Mouse (Mus musculus) liver, embryonic 14.5 days (tissue): ENCODE measurements around the gene Epb41l4b. TPM values are rescaled to one million over a fixed set of nuclear protein-coding genes. Genes with fewer than 3 reads are reported as not detected.

ENCODE experiments used
- ATAC-seq: fragments of 200-750 bp; cut with Nextera tagmentation; 2 replicates; pipeline ENCODE4 v1.8.0; 2017; ENCODE audit warnings: moderate number of reproducible peaks, mild to moderate bottlenecking, moderate library complexity; ENCODE audit not compliant: insufficient read depth
- DNase-seq, 3 experiments: peaks; one replicate each; pipeline ENCODE4 v3.0.0-alpha.2; 2012 to 2013; ENCODE audit warnings: low read depth in 3 of 3, low spot score in 3 of 3
- H3K27ac ChIP-seq: fragments of 300-500 bp; sonication (generic); 2 replicates; pipeline ENCODE4 v1.5.1; 2014; ENCODE audit warnings: moderate library complexity, mild to moderate bottlenecking, control low read depth, inconsistent platforms
- H3K27me3 ChIP-seq: fragments of 300-500 bp; sonication (generic); 2 replicates; pipeline ENCODE4 v1.6.1; 2014; ENCODE audit warnings: mild to moderate bottlenecking, low read length, moderate library complexity; ENCODE audit not compliant: control insufficient read depth, insufficient read depth
- H3K36me3 ChIP-seq: fragments of 300-500 bp; sonication (generic); replicated peaks from 2 replicates; pipeline ENCODE4 v1.6.1; 2014; ENCODE audit warnings: low read depth; ENCODE audit not compliant: control insufficient read depth, insufficient read depth
- H3K4me1 ChIP-seq, 2 experiments: fragments of 200-500 bp in 1 of 2; fragments of 300-500 bp in 1 of 2; sonication (generic) in 1 of 2; replicated peaks; 2 replicates each; pipeline ENCODE4 v1.6.1; 2012 to 2014; ENCODE audit warnings: antibody characterized with exemption in 1 of 2, inconsistent platforms in 1 of 2, low read length in 1 of 2; ENCODE audit not compliant: control insufficient read depth in 2 of 2, insufficient read depth in 2 of 2
- H3K4me2 ChIP-seq: fragments of 300-500 bp; sonication (generic); 2 replicates; pipeline ENCODE4 v1.6.1; 2014; ENCODE audit warnings: low read depth, mild to moderate bottlenecking, control low read depth, moderate library complexity
- H3K4me3 ChIP-seq, 2 experiments: fragments of 200-500 bp in 1 of 2; fragments of 300-500 bp in 1 of 2; sonication (generic) in 1 of 2; 2 replicates each; pipeline ENCODE4 v1.5.1; 2012 to 2014; ENCODE audit warnings: low read depth in 2 of 2, low read length in 2 of 2, mild to moderate bottlenecking in 2 of 2, control low read depth in 1 of 2, inconsistent platforms in 1 of 2, moderate library complexity in 1 of 2; ENCODE audit not compliant: insufficient read depth in 1 of 2
- H3K9ac ChIP-seq: fragments of 300-500 bp; sonication (generic); replicated peaks from 2 replicates; pipeline ENCODE4 v1.6.1; 2014; ENCODE audit warnings: mild to moderate bottlenecking, control low read depth, moderate library complexity
- H3K9me3 ChIP-seq: fragments of 300-500 bp; sonication (generic); 2 replicates; pipeline ENCODE4 v1.6.1; 2016; ENCODE audit warnings: low read length, mixed read lengths; ENCODE audit not compliant: control insufficient read depth
- CTCF ChIP-seq: IDR thresholded peaks from 2 replicates; pipeline ENCODE4 v1.5.1; 2016; ENCODE audit warnings: antibody characterized with exemption, low read depth, control low read depth
- EP300 ChIP-seq: IDR thresholded peaks from 2 replicates; pipeline ENCODE4 v1.6.1; 2016; ENCODE audit warnings: antibody characterized with exemption, low read depth
- WGBS: fragments of 180-500 bp; shearing (Covaris S2); extraction: QIAGEN DNeasy Blood & Tissue Kit; methylation state at CpG from one replicate; pipeline ENCODE4 v1.1.7; 2014; ENCODE audit not compliant: insufficient replicate concordance; 5-methylcytosine and 5-hydroxymethylcytosine counted together
- polyA plus RNA-seq, 2 experiments: library from polyadenylated mRNA; depleted of rRNA in 1 of 2; stranded (reverse) in 1 of 2; unstranded in 1 of 2; fragments of >200 nt; fragmentation: Nextera tagmentation in 1 of 2; extraction: Ambion mirVana in 1 of 2; gene quantifications; 2 replicates each; pipeline versions ENCODE4 v1.2.1 to v1.2.3; 2012 to 2014

Epb41l4b gene
- polyA plus RNA-seq, 2 experiments, result 2.1 to 2.2 TPM

GRCm38 (mm10) chr4:57095569-57095968, 47.7 kb downstream of the Epb41l4b start:
- H3K27ac ChIP-seq, result no peak overlapping the region
- H3K4me2 ChIP-seq, result no peak overlapping the region
- DNase-seq, result no peak
- H3K9me3 ChIP-seq, result no peaks in the 10 kb centered on the region
- ATAC-seq, result no peak
- no peaks in the 10 kb centered on the region for H3K36me3 ChIP-seq
- TF ChIP-seq CTCF, result no peak
- no peak for TF ChIP-seq EP300
- no peak overlapping the region for H3K4me3 ChIP-seq
- H3K4me1 ChIP-seq, result no peaks in the 10 kb centered on the region
- H3K9ac ChIP-seq, result no peak overlapping the region
- no peaks in the 10 kb centered on the region for H3K27me3 ChIP-seq

GRCm38 (mm10) chr4:57091363-57091762, 51.9 kb downstream of the Epb41l4b start:
- no peak for ATAC-seq
- H3K27ac ChIP-seq, result no peak overlapping the region

GRCm38 (mm10) chr4:57088301-57088700, 54.9 kb downstream of the Epb41l4b start:
- TF ChIP-seq EP300, result no peak
- no peak for TF ChIP-seq CTCF
- H3K27me3 ChIP-seq, result no peaks in the 10 kb centered on the region
- H3K27ac ChIP-seq, result no peak overlapping the region
- no peak overlapping the region for H3K9ac ChIP-seq
- DNase-seq (no peak), ATAC-seq (no peak)
- no peaks in the 10 kb centered on the region for H3K4me1 ChIP-seq
- 60% methylated on average over 4 of the region's 4 CpGs for WGBS
- H3K36me3 ChIP-seq, result no peaks in the 10 kb centered on the region
- no peaks in the 10 kb centered on the region for H3K9me3 ChIP-seq
- no peak overlapping the region for H3K4me3 ChIP-seq
- no peak overlapping the region for H3K4me2 ChIP-seq

More at GRCm38 (mm10) chr4:57091363-57091762, 51.9 kb downstream of the Epb41l4b start:
- Histone ChIP-seq H3K36me3 (no peaks in the 10 kb centered on the region), H3K27me3 (no peaks in the 10 kb centered on the region), H3K4me3 (no peak overlapping the region), H3K9me3 (no peaks in the 10 kb centered on the region), H3K9ac (no peak overlapping the region), H3K4me2 (no peak overlapping the region), H3K4me1 (no peaks in the 10 kb centered on the region)
- WGBS, result 54% methylated on average over 12 of the region's 12 CpGs
- TF ChIP-seq CTCF (no peak), EP300 (no peak)
- no peak for DNase-seq

- 61% methylated on average over 10 of the region's 10 CpGs for WGBS
- TF ChIP-seq CTCF (no peak), EP300 (no peak)
- ATAC-seq (no peak), DNase-seq (no peak)
- Histone ChIP-seq H3K9me3 (no peaks in the 10 kb centered on the region), H3K4me2 (no peak overlapping the region), H3K4me1 (no peaks in the 10 kb centered on the region; a peak in 1 of 4 replicates), H3K4me3 (no peak overlapping the region), H3K27ac (no peak overlapping the region), H3K36me3 (no peaks in the 10 kb centered on the region), H3K9ac (no peak overlapping the region), H3K27me3 (no peaks in the 10 kb centered on the region)
These were observed 57.4 kb downstream of the Epb41l4b start for GRCm38 (mm10) chr4:57085750-57086400.

GRCm38 (mm10) chr4:57083653-57084052, 59.6 kb downstream of the Epb41l4b start:
- Histone ChIP-seq H3K4me1 (no peaks in the 10 kb centered on the region; a peak in 1 of 4 replicates), H3K27me3 (no peaks in the 10 kb centered on the region), H3K9me3 (no peaks in the 10 kb centered on the region), H3K9ac (no peak overlapping the region), H3K4me2 (no peak overlapping the region), H3K27ac (no peak overlapping the region), H3K36me3 (no peaks in the 10 kb centered on the region), H3K4me3 (no peak overlapping the region)
- ATAC-seq, result no peak
- DNase-seq, result no peak
- no peak for TF ChIP-seq EP300
- TF ChIP-seq CTCF, result no peak
- 68% methylated on average over 11 of the region's 11 CpGs for WGBS
